Mouse (Mus musculus): ENCODE results near the gene Plagl2.

DNA sequence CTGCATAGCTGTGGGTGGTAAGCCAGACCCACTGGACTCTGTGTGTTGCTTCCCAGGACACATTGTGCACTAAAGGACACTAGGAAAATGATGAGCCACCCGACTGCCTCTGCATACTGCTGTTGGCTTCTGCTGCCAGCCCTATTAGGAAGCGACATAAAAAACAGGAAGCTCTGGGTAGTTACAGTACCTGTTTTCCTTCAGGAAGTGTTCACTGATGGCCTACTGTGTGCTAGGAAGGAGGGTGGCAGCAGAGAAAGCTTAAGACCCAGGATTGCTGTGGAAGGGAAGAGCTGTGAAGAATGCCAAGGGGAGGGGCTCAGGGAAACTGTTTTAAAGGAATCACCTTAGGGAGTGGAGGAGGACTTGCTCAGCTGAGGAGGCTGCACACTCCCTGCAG lies 26.1 kb upstream of the Plagl2 start:
- TF ChIP-seq CTCF (IDR thresholded peaks at IDR 0.05; ENCODE audit: control insufficient read depth, insufficient read depth, insufficient read length) (no peak), MAX (IDR thresholded peaks at IDR 0.05) (no peak), CEBPB (IDR thresholded peaks at IDR 0.05; ENCODE audit: low read depth) (no peak), USF1 (IDR thresholded peaks at IDR 0.05; ENCODE audit: low read depth) (no peak), FOSL1 (IDR thresholded peaks at IDR 0.05; ENCODE audit: insufficient read depth, low read length, poor library complexity, severe bottlenecking) (no peak)

Data from C2C12 (cell line).